ENCODE assay signal across 8 mouse cellular contexts in the genomic region with DNA sequence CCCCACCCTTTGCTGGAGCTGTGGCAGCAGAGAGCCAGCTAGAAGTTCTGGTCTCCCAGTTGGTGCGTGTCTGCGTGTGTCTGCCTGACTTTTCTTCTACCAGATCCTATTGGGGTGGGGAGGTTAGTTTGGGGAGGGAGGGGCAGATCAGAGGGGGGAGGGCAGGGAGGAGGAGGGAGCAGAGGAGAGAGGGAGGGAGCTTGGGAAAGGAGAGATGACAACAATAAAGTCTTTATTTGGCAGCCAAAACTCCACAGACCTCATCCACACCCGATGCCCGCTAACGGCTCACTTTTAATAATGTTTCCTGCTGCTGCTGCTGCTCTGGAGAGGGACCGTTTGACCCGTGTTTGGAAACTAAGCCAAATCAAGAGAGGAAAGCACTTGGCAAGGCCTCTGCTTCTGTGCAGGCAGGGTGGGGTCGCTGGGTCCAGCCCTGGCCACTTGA. TPM values are rescaled to one million over a fixed set of nuclear protein-coding genes. Genes with fewer than 3 reads are reported as not detected.
A peak's percentile ranks its signal among the peaks of the same experiment; 100 is the strongest.
DNase-seq lines count a peak whose midpoint lies in the region; TF ChIP-seq lines count a peak whose summit lies in the region.

Gene Prelp (minus strand): TSS at position 111 of the 448 bp plus-strand sequence.

- no peak for TF ChIP-seq CTCF in kidney, adult 2 months (conservative IDR thresholded peaks at IDR 0.05; ENCODE audit: insufficient read depth, insufficient read length, low read depth, low read length)

- peak within 1 kb of the TSS; percentile 71 for H3K27ac ChIP-seq in kidney, adult 2 months (ENCODE audit: insufficient read depth, low read depth, low read length)

- no peaks in the 10 kb centered on the region for H3K36me3 ChIP-seq in kidney, adult 2 months (ENCODE audit: control insufficient read depth, insufficient read depth, low read length)

- DNase-seq in adipocyte (ENCODE audit: low spot score), result peak; percentile 66
- DNase-seq in adrenal gland, postnatal 36 days, result peak in 1 of 2 experiments; percentile 52
- no peak for DNase-seq in gonadal fat pad, adult 2 months (ENCODE audit: low read depth)
- DNase-seq in kidney, adult 2 months, result peak; percentile 80
- DNase-seq in lung, postnatal 14 days, result peak; percentile 69
- DNase-seq in right cerebral cortex, postnatal 4 days, result no peak
- DNase-seq in cerebellum, adult 11 months, result no peak
- no peak for DNase-seq in right cerebral cortex, postnatal 25 days

- H3K4me1 ChIP-seq in kidney, adult 2 months (ENCODE audit: control insufficient read depth, insufficient read depth, low read length), result peaks cover 9% of the 10 kb centered on the region

- H3K4me3 ChIP-seq in kidney, adult 2 months (ENCODE audit: insufficient read depth, low read depth, low read length), result peak within 1 kb of the TSS; percentile 34; the same call in 1 of the 2 replicates

- WGBS in kidney, adult 2 months, result 26% methylated on average over 8 of the region's 8 CpGs

- no peak for TF ChIP-seq POLR2A in kidney, adult 2 months (IDR thresholded peaks at IDR 0.05; ENCODE audit: low read depth, low read length)

- no peaks in the 10 kb centered on the region for H3K27me3 ChIP-seq in kidney, adult 2 months (replicated peaks; ENCODE audit: control insufficient read depth, insufficient read depth, low read length)

RNA-seq across cellular contexts. Expression of gene Prelp, which starts in this region (rescaled TPM):
- total RNA-seq in adrenal gland, postnatal 36 days (2021), result 10 to 100 TPM; 42.1 to 44.9 TPM
- polyA plus RNA-seq in gonadal fat pad, adult 2 months (2012; rRNA removed), result 150 and 212 TPM in 2 replicates
- polyA plus RNA-seq in kidney, adult 2 months (2012; rRNA removed), result 35.0 and 38.2 TPM in 2 replicates

Comparison
In these comparisons a context has a peak if more than half of its experiments do, and no peak if none do; other contexts are left out.
1. DNase-seq: peak in adipocyte (single experiment), kidney, adult 2 months (single experiment) and lung, postnatal 14 days (single experiment); none in gonadal fat pad, adult 2 months (single experiment), right cerebral cortex, postnatal 4 days (single experiment), cerebellum, adult 11 months (single experiment) and right cerebral cortex, postnatal 25 days (single experiment).